Mouse (Mus musculus) Patski (cell line): Measurements from ENCODE around the gene Tmem223. TPM values are rescaled to one million over a fixed set of nuclear protein-coding genes. Genes with fewer than 3 reads are reported as not detected.

Source experiments
- ATAC-seq: fragments of 100-300 bp; one replicate; pipeline ENCODE4 v1.8.0; 2021
- CTCF ChIA-PET: fragments of 350-600 bp; sonication (Branson Sonifier 250); formaldehyde crosslinking; loops from one replicate; lab custom pipeline; 2022; ENCODE audit warnings: inconsistent platforms; lab: Charles Lee
- POLR2A ChIA-PET: fragments of 350-600 bp; sonication (Branson Sonifier 250); formaldehyde crosslinking; loops from one replicate; lab custom pipeline; 2022; ENCODE audit warnings: antibody characterized with exemption, inconsistent platforms; lab: Charles Lee
- DNase-seq: peaks from one replicate; pipeline ENCODE4 v3.0.0-alpha.2; 2011; ENCODE audit warnings: low read depth, low spot score
- H3K27me3 ChIP-seq: fragments of 371-371 bp; one replicate; pipeline ENCODE4 v1.5.1; 2021
- CTCF ChIP-seq: fragments of 100-300 bp; IDR thresholded peaks from one replicate; pipeline ENCODE4 v1.5.1; 2021
- in situ Hi-C: fragments of 300-500 bp; cut with MboI; formaldehyde crosslinking; loops from 3 replicates; pipeline ENCODE4 v1.11.1; 2018; ENCODE audit warnings: low pct_unique_long_range_greater_than_20kb, mixed read lengths
- polyA plus RNA-seq: library from polyadenylated mRNA; unstranded; gene quantifications from one replicate; pipeline ENCODE4 v1.2.3, GENCODE M21; 2021

The Tmem223 gene
- polyA plus RNA-seq, 1 experiment from 2014 or later, result 74.3 TPM

GRCm38 (mm10) chr19:8741243-8741869 is 29.4 kb upstream of the Tmem223 start, which contains the start of gene Stx5a:
Gene Stx5a (plus strand): TSS chr19:8741413.
- ChIA-PET POLR2A (interaction anchor here (1.1 to 2.1 kb wide), 2 partner anchors 28 to 78 kb away, joined by 3 to 7 read pairs; partner anchors contain the start of genes Hnrnpul2 and Ttc9c), CTCF (interaction anchor here (1.5 kb wide), 1 partner anchor 24 kb away, joined by 3 read pairs; no protein-coding TSS in a partner anchor)
- peak; percentile 97 for DNase-seq
- no peak for TF ChIP-seq CTCF
- in situ Hi-C loops, result no loop called here
- no peaks in the 10 kb centered on the region for H3K27me3 ChIP-seq
- ATAC-seq, result peak; percentile 98

GRCm38 (mm10) chr19:8742176-8742575 is 28.6 kb upstream of the Tmem223 start:
- ChIA-PET POLR2A (interaction anchor here (0.5 to 2.1 kb wide), 4 partner anchors 9 to 77 kb away, joined by 3 to 7 read pairs (median 4); partner anchors contain the start of genes Hnrnpul2 and Ttc9c), CTCF (no interaction called here)
- DNase-seq (no peak), ATAC-seq (no peak)
- TF ChIP-seq CTCF, result no peak
- no peaks in the 10 kb centered on the region for H3K27me3 ChIP-seq
- in situ Hi-C loops, result no loop called here

- no peaks in the 10 kb centered on the region for H3K27me3 ChIP-seq
- CTCF ChIA-PET, result no interaction called here
- in situ Hi-C loops, result no loop called here
- ATAC-seq (no peak), DNase-seq (no peak)
- POLR2A ChIA-PET, result no interaction called here
- TF ChIP-seq CTCF, result no peak
Measured at GRCm38 (mm10) chr19:8745382-8745781, 25.4 kb upstream of the Tmem223 start.

GRCm38 (mm10) chr19:8747368-8747767 is 23.4 kb upstream of the Tmem223 start:
- POLR2A ChIA-PET, result interaction anchor here (0.6 to 1.0 kb wide), 2 partner anchors 11 to 28 kb away, joined by 3 read pairs; no protein-coding TSS in a partner anchor
- no peak for ATAC-seq
- DNase-seq, result no peak
- no peaks in the 10 kb centered on the region for H3K27me3 ChIP-seq
- peak; percentile 60 for TF ChIP-seq CTCF
- CTCF ChIA-PET, result interaction anchor here (1.4 to 1.7 kb wide), 2 partner anchors 9 to 10 kb away, joined by 3 to 4 read pairs; no protein-coding TSS in a partner anchor
- in situ Hi-C loops, result no loop called here

GRCm38 (mm10) chr19:8755652-8756051 is 15.1 kb upstream of the Tmem223 start:
- DNase-seq, result no peak
- no peak for ATAC-seq
- H3K27me3 ChIP-seq, result no peaks in the 10 kb centered on the region
- ChIA-PET POLR2A (interaction anchor here (1.8 kb wide), 1 partner anchor 19 kb away, joined by 6 read pairs; the partner anchor contains the start of gene Tmem179b), CTCF (interaction anchor here (1.7 kb wide), 1 partner anchor 52 kb away, joined by 3 read pairs; no protein-coding TSS in a partner anchor)
- TF ChIP-seq CTCF, result no peak
- in situ Hi-C loops, result no loop called here

GRCm38 (mm10) chr19:8756635-8757387 is 14.0 kb upstream of the Tmem223 start, which contains the start of gene Nxf1:
Gene Nxf1 (plus strand): TSS chr19:8757073.
- POLR2A ChIA-PET, result interaction anchor here (1.0 to 2.8 kb wide), 5 partner anchors 9 to 48 kb away, joined by 3 to 11 read pairs (median 4); partner anchors contain the start of genes Tmem179b and Tmem223
- no peaks in the 10 kb centered on the region for H3K27me3 ChIP-seq
- peak; percentile 94 for ATAC-seq
- peak; percentile 44 for DNase-seq
- no peak for TF ChIP-seq CTCF
- CTCF ChIA-PET, result interaction anchor here (0.8 to 1.7 kb wide), 5 partner anchors 9 to 50 kb away, joined by 3 to 4 read pairs (median 3); no protein-coding TSS in a partner anchor
- in situ Hi-C loops, result no loop called here

- POLR2A ChIA-PET, result interaction anchor here (0.7 to 2.8 kb wide), 7 partner anchors 10 to 63 kb away, joined by 3 to 11 read pairs (median 4); partner anchors contain the start of genes 1700092M07Rik, Tmem179b and Tmem223
- DNase-seq, result no peak
- in situ Hi-C loops, result no loop called here
- CTCF ChIA-PET, result interaction anchor here (1.0 to 1.7 kb wide), 2 partner anchors 9 to 41 kb away, joined by 4 read pairs; partner anchors contain the start of gene Polr2g
- no peaks in the 10 kb centered on the region for H3K27me3 ChIP-seq
- peak; percentile 4 for ATAC-seq
- TF ChIP-seq CTCF, result no peak
Measured at GRCm38 (mm10) chr19:8757471-8757998, 13.3 kb upstream of the Tmem223 start.

- DNase-seq (no peak), ATAC-seq (no peak)
- in situ Hi-C loops, result no loop called here
- ChIA-PET POLR2A (interaction anchor here (1.1 to 2.8 kb wide), 3 partner anchors 12 to 62 kb away, joined by 3 to 11 read pairs (median 6); partner anchors contain the start of genes Tmem179b and Tmem223), CTCF (interaction anchor here (1.7 kb wide), 1 partner anchor 10 kb away, joined by 4 read pairs; no protein-coding TSS in a partner anchor)
- H3K27me3 ChIP-seq, result no peaks in the 10 kb centered on the region
- TF ChIP-seq CTCF, result no peak
Measured at GRCm38 (mm10) chr19:8758899-8759298, 11.9 kb upstream of the Tmem223 start.

GRCm38 (mm10) chr19:8760757-8761156 is 10.0 kb upstream of the Tmem223 start:
- POLR2A ChIA-PET, result interaction anchor here (0.8 kb wide), 1 partner anchor 11 kb away, joined by 3 read pairs; no protein-coding TSS in a partner anchor
- TF ChIP-seq CTCF, result peak; percentile 53
- DNase-seq (no peak), ATAC-seq (no peak)
- H3K27me3 ChIP-seq, result no peaks in the 10 kb centered on the region
- in situ Hi-C loops, result no loop called here
- CTCF ChIA-PET, result interaction anchor here (1.0 to 1.4 kb wide), 3 partner anchors 9 to 43 kb away, joined by 3 to 5 read pairs (median 4); partner anchors contain the start of gene Tmem223
